Mouse (Mus musculus): ENCODE data around the gene Tmem135. TPM values are rescaled to one million over a fixed set of nuclear protein-coding genes. Genes with fewer than 3 reads are reported as not detected.
"Not testable (repeated sequence)": the region's sequence is repeated elsewhere in the genome, so short reads cannot be mapped to it uniquely, and the experiment has no call there.

Tmem135 gene
- polyA plus RNA-seq, 1 experiment from 2014 or later: 57.9 TPM

GRCm38 (mm10) chr7:89298911-89299458, 105.0 kb downstream of the Tmem135 start:
- Histone ChIP-seq H3K27me3 (replicated peaks; ENCODE audit: control insufficient read depth, insufficient read depth, low read length) (no peaks in the 10 kb centered on the region), H3K4me1 (replicated peaks; ENCODE audit: control insufficient read depth, insufficient read depth, low read length) (no peaks in the 10 kb centered on the region), H3K27ac (ENCODE audit: low read depth, low read length) (no peak overlapping the region), H3K4me3 (ENCODE audit: low read depth, low read length) (no peak overlapping the region), H3K9ac (ENCODE audit: low read depth, low read length) (no peak overlapping the region), H3K4me2 (replicated peaks; ENCODE audit: low read depth) (no peak overlapping the region), H3K9me3 (ENCODE audit: control insufficient read depth) (no peaks in the 10 kb centered on the region), H3K36me3 (ENCODE audit: control insufficient read depth, insufficient read depth) (0 out of 2 replicates have a peak, but pooled peaks cover 6% of the 10 kb centered on the region)
- no peak for ATAC-seq
- no peak for TF ChIP-seq CTCF (IDR thresholded peaks at IDR 0.05; ENCODE audit: low read depth)
- 56% methylated on average over 1 of the region's 1 CpGs for WGBS

GRCm38 (mm10) chr7:89296941-89297340, 107.1 kb downstream of the Tmem135 start:
- 94% methylated on average over 1 of the region's 1 CpGs for WGBS
- 0 out of 2 replicates have a peak, but pooled peaks cover 6% of the 10 kb centered on the region for H3K36me3 ChIP-seq (ENCODE audit: control insufficient read depth, insufficient read depth)
- H3K27ac ChIP-seq (ENCODE audit: low read depth, low read length): no peak overlapping the region
- ATAC-seq: no peak
- H3K27me3 ChIP-seq (replicated peaks; ENCODE audit: control insufficient read depth, insufficient read depth, low read length): no peaks in the 10 kb centered on the region
- H3K9ac ChIP-seq (ENCODE audit: low read depth, low read length): no peak overlapping the region
- no peaks in the 10 kb centered on the region for H3K4me1 ChIP-seq (replicated peaks; ENCODE audit: control insufficient read depth, insufficient read depth, low read length)
- TF ChIP-seq CTCF (IDR thresholded peaks at IDR 0.05; ENCODE audit: low read depth): no peak
- no peak overlapping the region for H3K4me3 ChIP-seq (ENCODE audit: low read depth, low read length)
- no peaks in the 10 kb centered on the region for H3K9me3 ChIP-seq (ENCODE audit: control insufficient read depth)
- no peak overlapping the region for H3K4me2 ChIP-seq (replicated peaks; ENCODE audit: low read depth)

- Histone ChIP-seq H3K27ac (ENCODE audit: low read depth, low read length) (no peak overlapping the region), H3K4me2 (replicated peaks; ENCODE audit: low read depth) (no peak overlapping the region), H3K4me3 (ENCODE audit: low read depth, low read length) (no peak overlapping the region), H3K9me3 (ENCODE audit: control insufficient read depth) (no peaks in the 10 kb centered on the region), H3K36me3 (ENCODE audit: control insufficient read depth, insufficient read depth) (peaks cover 4% of the 10 kb centered on the region), H3K4me1 (replicated peaks; ENCODE audit: control insufficient read depth, insufficient read depth, low read length) (no peaks in the 10 kb centered on the region), H3K27me3 (replicated peaks; ENCODE audit: control insufficient read depth, insufficient read depth, low read length) (no peaks in the 10 kb centered on the region), H3K9ac (ENCODE audit: low read depth, low read length) (no peak overlapping the region)
- 88% methylated on average over 7 of the region's 7 CpGs for WGBS
- ATAC-seq: no peak
- no peak for TF ChIP-seq CTCF (IDR thresholded peaks at IDR 0.05; ENCODE audit: low read depth)
Observed at GRCm38 (mm10) chr7:89282664-89283063, 121.4 kb downstream of the Tmem135 start.

- not testable (repeated sequence) for H3K4me3 ChIP-seq (ENCODE audit: low read depth, low read length); H3K9me3 ChIP-seq (ENCODE audit: control insufficient read depth); ATAC-seq; H3K4me2 ChIP-seq (replicated peaks; ENCODE audit: low read depth); H3K27ac ChIP-seq (ENCODE audit: low read depth, low read length); H3K36me3 ChIP-seq (ENCODE audit: control insufficient read depth, insufficient read depth); H3K4me1 ChIP-seq (replicated peaks; ENCODE audit: control insufficient read depth, insufficient read depth, low read length); H3K9ac ChIP-seq (ENCODE audit: low read depth, low read length); H3K27me3 ChIP-seq (replicated peaks; ENCODE audit: control insufficient read depth, insufficient read depth, low read length)
Observed at GRCm38 (mm10) chr7:89270438-89270837, 133.6 kb downstream of the Tmem135 start.

GRCm38 (mm10) chr7:89269826-89270225, 134.2 kb downstream of the Tmem135 start:
- no peak overlapping the region for H3K9ac ChIP-seq (ENCODE audit: low read depth, low read length)
- H3K4me3 ChIP-seq (ENCODE audit: low read depth, low read length): no peak overlapping the region
- H3K9me3 ChIP-seq (ENCODE audit: control insufficient read depth): no peaks in the 10 kb centered on the region
- no peak overlapping the region for H3K27ac ChIP-seq (ENCODE audit: low read depth, low read length)
- WGBS: 91% methylated on average over 6 of the region's 6 CpGs
- no peak for TF ChIP-seq CTCF (IDR thresholded peaks at IDR 0.05; ENCODE audit: low read depth)
- ATAC-seq: no peak
- no peaks in the 10 kb centered on the region for H3K27me3 ChIP-seq (replicated peaks; ENCODE audit: control insufficient read depth, insufficient read depth, low read length)
- no peak overlapping the region for H3K4me2 ChIP-seq (replicated peaks; ENCODE audit: low read depth)
- peaks cover 6% of the 10 kb centered on the region; the same call in 1 of the 2 replicates for H3K36me3 ChIP-seq (ENCODE audit: control insufficient read depth, insufficient read depth)
- no peaks in the 10 kb centered on the region for H3K4me1 ChIP-seq (replicated peaks; ENCODE audit: control insufficient read depth, insufficient read depth, low read length)

GRCm38 (mm10) chr7:89267542-89267941, 136.5 kb downstream of the Tmem135 start:
- WGBS: 74% methylated on average over 1 of the region's 1 CpGs
- H3K27ac ChIP-seq (ENCODE audit: low read depth, low read length): no peak overlapping the region
- H3K27me3 ChIP-seq (replicated peaks; ENCODE audit: control insufficient read depth, insufficient read depth, low read length): no peaks in the 10 kb centered on the region
- no peak overlapping the region for H3K4me3 ChIP-seq (ENCODE audit: low read depth, low read length)
- TF ChIP-seq CTCF (IDR thresholded peaks at IDR 0.05; ENCODE audit: low read depth): no peak
- peaks cover 1% of the 10 kb centered on the region; the same call in 1 of the 2 replicates for H3K36me3 ChIP-seq (ENCODE audit: control insufficient read depth, insufficient read depth)
- no peaks in the 10 kb centered on the region for H3K4me1 ChIP-seq (replicated peaks; ENCODE audit: control insufficient read depth, insufficient read depth, low read length)
- no peaks in the 10 kb centered on the region for H3K9me3 ChIP-seq (ENCODE audit: control insufficient read depth)
- H3K9ac ChIP-seq (ENCODE audit: low read depth, low read length): no peak overlapping the region
- ATAC-seq: no peak
- H3K4me2 ChIP-seq (replicated peaks; ENCODE audit: low read depth): no peak overlapping the region

All from intestine, postnatal 0 days (tissue).